Mouse (Mus musculus) bone marrow macrophage, adult 2 months (primary cell): ENCODE data around the gene Gm20388.

ENCODE experiments used
- CTCF ChIP-seq: IDR thresholded peaks from 2 replicates; pipeline ENCODE4 v1.5.1; 2012; ENCODE audit warnings: low read depth, mild to moderate bottlenecking, low read length, moderate library complexity
- POLR2A ChIP-seq: IDR thresholded peaks from 2 replicates; pipeline ENCODE4 v1.6.1; 2012; ENCODE audit warnings: mild to moderate bottlenecking, low read depth, low read length, borderline replicate concordance

DNA sequence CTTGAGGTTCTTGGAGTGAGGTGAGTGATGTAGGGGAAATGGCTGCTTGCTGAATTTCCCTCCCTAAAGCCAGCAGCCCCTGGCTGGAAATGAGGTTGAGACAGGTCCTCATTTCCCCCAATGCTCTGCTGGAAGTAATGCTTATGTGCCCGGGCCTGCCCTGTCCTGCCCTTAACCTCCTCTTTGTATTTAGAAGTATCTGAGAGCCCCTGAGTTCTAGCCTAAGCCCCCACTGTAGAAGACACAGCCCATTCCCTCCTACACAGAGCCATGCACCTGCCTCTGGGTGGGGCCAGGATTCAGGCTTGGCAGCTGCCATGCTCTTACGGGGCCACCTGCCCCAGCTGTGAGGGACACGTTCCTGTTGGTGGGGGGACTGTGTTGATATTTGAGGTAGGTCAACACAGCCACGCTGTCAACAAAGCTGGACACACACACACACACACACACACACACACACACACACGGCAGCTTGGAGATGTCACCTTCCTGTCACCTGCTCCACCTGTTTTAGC lies 2787.7 kb downstream of the Gm20388 start:
- no peak for TF ChIP-seq CTCF
- no peak for TF ChIP-seq POLR2A
